Mouse (Mus musculus) mouse trophoblast stem cell (cell line): ENCODE data around the gene Eml2.

Source experiments
- in situ Hi-C, 2 experiments: fragments of 300-500 bp; cut with MseI, MboI; formaldehyde crosslinking; loops; 2 replicates in 1 of 2; 3 replicates in 1 of 2; pipeline ENCODE4 v1.15.1; 2025

The Eml2 gene

GRCm38 (mm10) chr7:19201660-19202059 lies 25.4 kb downstream of the Eml2 start:
- in situ Hi-C loops: no loop called here

GRCm38 (mm10) chr7:19202065-19202850 lies 26.0 kb downstream of the Eml2 start:
- in situ Hi-C loops: no loop called here

GRCm38 (mm10) chr7:19208201-19208910 lies 32.1 kb downstream of the Eml2 start:
- in situ Hi-C loops: no loop called here

- in situ Hi-C loops: no loop called here
Measured at GRCm38 (mm10) chr7:19208944-19209472, 32.8 kb downstream of the Eml2 start.

- in situ Hi-C loops: no loop called here
Measured at GRCm38 (mm10) chr7:19209494-19209893, 33.3 kb downstream of the Eml2 start.

- in situ Hi-C loops: no loop called here
Measured at GRCm38 (mm10) chr7:19210010-19210409, 33.8 kb downstream of the Eml2 start.

GRCm38 (mm10) chr7:19211041-19211675 lies 34.9 kb downstream of the Eml2 start:
- in situ Hi-C loops: no loop called here

- in situ Hi-C loops: no loop called here
Measured at GRCm38 (mm10) chr7:19211996-19212755, 36.0 kb downstream of the Eml2 start, which contains the start of gene Gpr4. TSS of gene Gpr4 (plus strand) at chr7:19212538.

- in situ Hi-C loops: no loop called here
Measured at GRCm38 (mm10) chr7:19213385-19213784, 37.2 kb downstream of the Eml2 start.

GRCm38 (mm10) chr7:19214369-19214768 lies 38.1 kb downstream of the Eml2 start:
- in situ Hi-C loops: no loop called here

GRCm38 (mm10) chr7:19214940-19215339 lies 38.7 kb downstream of the Eml2 start:
- in situ Hi-C loops: no loop called here

GRCm38 (mm10) chr7:19217492-19217891 lies 41.3 kb downstream of the Eml2 start:
- in situ Hi-C loops: no loop called here

- in situ Hi-C loops: no loop called here
Measured at GRCm38 (mm10) chr7:19217944-19218343, 41.7 kb downstream of the Eml2 start.

GRCm38 (mm10) chr7:19220061-19220460 lies 43.8 kb downstream of the Eml2 start:
- in situ Hi-C loops: no loop called here

GRCm38 (mm10) chr7:19222189-19222588 lies 46.0 kb downstream of the Eml2 start:
- in situ Hi-C loops: no loop called here

- in situ Hi-C loops: no loop called here
Measured at GRCm38 (mm10) chr7:19222875-19223274, 46.7 kb downstream of the Eml2 start.

GRCm38 (mm10) chr7:19224933-19225332 lies 48.7 kb downstream of the Eml2 start:
- in situ Hi-C loops: no loop called here

GRCm38 (mm10) chr7:19226817-19227797 lies 50.9 kb downstream of the Eml2 start:
- in situ Hi-C loops: no loop called here

- in situ Hi-C loops: no loop called here
Measured at GRCm38 (mm10) chr7:19227883-19228792, 51.9 kb downstream of the Eml2 start, which contains the start of gene Opa3. TSS of gene Opa3 (plus strand) at chr7:19228334.
